Mouse (Mus musculus) embryonic fibroblast, embryonic 13.5 days (primary cell): ENCODE data around the gene D330020A13Rik. TPM values are rescaled to one million over a fixed set of nuclear protein-coding genes. Genes with fewer than 3 reads are reported as not detected.
A peak's percentile ranks its signal among the peaks of the same experiment; 100 is the strongest.
"Not testable (repeated sequence)": the region's sequence is repeated elsewhere in the genome, so short reads cannot be mapped to it uniquely, and the experiment has no call there.

Experiments used
- H3K27ac ChIP-seq: 2 replicates; pipeline ENCODE4 v1.5.1; 2012; ENCODE audit warnings: low read length, control low read depth, inconsistent platforms; ENCODE audit not compliant: insufficient read depth
- H3K4me1 ChIP-seq: 2 replicates; pipeline ENCODE4 v1.6.1; 2011; ENCODE audit warnings: low read length; ENCODE audit not compliant: control insufficient read depth, insufficient read depth
- H3K4me3 ChIP-seq: 2 replicates; pipeline ENCODE4 v1.5.1; 2011; ENCODE audit warnings: mild to moderate bottlenecking, control low read depth, low read length; ENCODE audit not compliant: insufficient read depth
- CTCF ChIP-seq: IDR thresholded peaks from 2 replicates; pipeline ENCODE4 v1.5.1; 2011; ENCODE audit warnings: mild to moderate bottlenecking, control low read depth, low read length, moderate library complexity, borderline replicate concordance; ENCODE audit not compliant: insufficient read depth
- POLR2A ChIP-seq: IDR thresholded peaks from 2 replicates; pipeline ENCODE4 v1.6.1; 2011; ENCODE audit warnings: low read depth, mild to moderate bottlenecking, control low read depth, low read length, moderate library complexity
- polyA plus RNA-seq: library from polyadenylated mRNA; stranded (reverse); fragments of >200 nt; gene quantifications from 2 replicates; pipeline ENCODE4 v1.2.4, GENCODE M21; 2011; ENCODE audit warnings: low read depth; ENCODE audit not compliant: missing spikeins, insufficient read length

D330020A13Rik gene
- polyA plus RNA-seq, 1 experiment = not detected

GRCm38 (mm10) chr6:120291396-120292009 lies 2.7 kb upstream of the D330020A13Rik start:
- H3K4me1 ChIP-seq = no peaks in the 10 kb centered on the region

GRCm38 (mm10) chr6:120294785-120295133 lies 595 bp downstream of the D330020A13Rik start:
- H3K27ac ChIP-seq = no peak overlapping the region
- no peaks in the 10 kb centered on the region for H3K4me1 ChIP-seq
- H3K4me3 ChIP-seq = peak overlapping the region; percentile 42
- TF ChIP-seq POLR2A (no peak), CTCF (no peak)

More at GRCm38 (mm10) chr6:120291396-120292009, 2.7 kb upstream of the D330020A13Rik start:
- no peak overlapping the region for H3K27ac ChIP-seq
- TF ChIP-seq CTCF (no peak), POLR2A (no peak)
- H3K4me3 ChIP-seq = no peak overlapping the region

- H3K27ac ChIP-seq, H3K4me3 ChIP-seq, H3K4me1 ChIP-seq: not testable (repeated sequence)
Measured at GRCm38 (mm10) chr6:120296589-120296988, 2.4 kb downstream of the D330020A13Rik start.

GRCm38 (mm10) chr6:120301137-120301536 lies 7.0 kb downstream of the D330020A13Rik start:
- Histone ChIP-seq H3K4me3 (no peak overlapping the region), H3K27ac (no peak overlapping the region), H3K4me1 (no peaks in the 10 kb centered on the region)
- TF ChIP-seq POLR2A (no peak), CTCF (peak; percentile 44; the same call in 1 of the 2 replicates)

GRCm38 (mm10) chr6:120302755-120303316 lies 8.7 kb downstream of the D330020A13Rik start:
- Histone ChIP-seq H3K27ac (no peak overlapping the region; the same call in 1 of the 2 replicates), H3K4me1 (no peaks in the 10 kb centered on the region), H3K4me3 (no peak overlapping the region)
- no peak for TF ChIP-seq POLR2A
- no peak for TF ChIP-seq CTCF

- Histone ChIP-seq H3K4me1 (no peaks in the 10 kb centered on the region), H3K4me3 (no peak overlapping the region), H3K27ac (no peak overlapping the region)
- no peak for TF ChIP-seq POLR2A
- no peak for TF ChIP-seq CTCF
Measured at GRCm38 (mm10) chr6:120306859-120307594, 12.9 kb downstream of the D330020A13Rik start.

- Histone ChIP-seq H3K4me3 (no peak overlapping the region), H3K27ac (no peak overlapping the region), H3K4me1 (no peaks in the 10 kb centered on the region)
- TF ChIP-seq CTCF (no peak), POLR2A (no peak)
Measured at GRCm38 (mm10) chr6:120309338-120309737, 15.2 kb downstream of the D330020A13Rik start.

GRCm38 (mm10) chr6:120309787-120310186 lies 15.6 kb downstream of the D330020A13Rik start:
- TF ChIP-seq POLR2A = no peak
- H3K4me3 ChIP-seq = no peak overlapping the region
- H3K27ac ChIP-seq = no peak overlapping the region
- no peaks in the 10 kb centered on the region for H3K4me1 ChIP-seq

GRCm38 (mm10) chr6:120312443-120312842 lies 18.3 kb downstream of the D330020A13Rik start:
- no peak overlapping the region for H3K4me3 ChIP-seq
- TF ChIP-seq POLR2A (no peak), CTCF (no peak)
- no peaks in the 10 kb centered on the region for H3K4me1 ChIP-seq
- no peak overlapping the region for H3K27ac ChIP-seq

GRCm38 (mm10) chr6:120318303-120318940 lies 24.3 kb downstream of the D330020A13Rik start:
- Histone ChIP-seq H3K4me1 (no peaks in the 10 kb centered on the region), H3K27ac (no peak overlapping the region), H3K4me3 (no peak overlapping the region)
- TF ChIP-seq POLR2A (no peak), CTCF (no peak)
